Mouse (Mus musculus) kidney, adult 2 months (tissue): ENCODE results near the gene Rita1.

Source experiments
- CTCF ChIP-seq: fragments of 200-500 bp; conservative IDR thresholded peaks from 2 replicates; pipeline ENCODE4 v1.5.1; 2011; ENCODE audit warnings: low read depth, mild to moderate bottlenecking, control low read depth, low read length, moderate library complexity, mixed read lengths; ENCODE audit not compliant: insufficient read depth, insufficient read length
- POLR2A ChIP-seq: fragments of 200-500 bp; IDR thresholded peaks from one replicate; pipeline ENCODE4 v1.6.1; 2011; ENCODE audit warnings: low read depth, low read length, control low read depth

DNA sequence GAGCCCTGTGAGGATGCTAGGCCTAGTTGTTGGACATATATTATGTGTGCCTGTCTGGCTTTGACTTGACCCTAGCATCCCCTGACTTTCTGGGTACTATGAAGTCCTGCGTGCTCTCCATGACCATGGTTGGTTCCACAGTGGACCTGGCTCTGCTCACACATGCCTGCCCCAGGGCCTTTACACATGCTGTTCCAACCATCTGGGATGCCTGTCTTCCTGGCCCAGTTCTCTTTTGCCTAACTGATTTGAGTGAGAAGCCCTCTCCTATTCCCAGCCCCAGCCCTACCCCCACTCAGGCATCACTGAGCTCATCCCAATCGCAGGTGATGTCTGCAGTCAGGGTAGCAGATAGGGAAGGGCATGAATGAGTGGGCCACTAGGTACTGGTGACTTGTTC is 41.5 kb upstream of the Rita1 start:
- TF ChIP-seq CTCF: no peak
- no peak for TF ChIP-seq POLR2A
